Mouse (Mus musculus): ENCODE data around the gene Itga2b. TPM values are rescaled to one million over a fixed set of nuclear protein-coding genes. Genes with fewer than 3 reads are reported as not detected.
A peak's percentile ranks its signal among the peaks of the same experiment; 100 is the strongest.

The Itga2b gene
- polyA plus RNA-seq, 1 experiment from 2014 or later, result 4.4 TPM

GRCm38 (mm10) chr11:102444321-102444720, 25.6 kb downstream of the Itga2b start:
- ATAC-seq (ENCODE audit: insufficient number of reproducible peaks, low FRiP score, low TSS enrichment, low read depth) (no peak), DNase-seq (ENCODE audit: low spot score) (no peak)
- Histone ChIP-seq H3K9me3 (ENCODE audit: control insufficient read depth, low read length) (no peaks in the 10 kb centered on the region), H3K9ac (ENCODE audit: low read length) (no peak overlapping the region), H3K36me3 (ENCODE audit: control insufficient read depth, insufficient read depth, low read length) (peaks cover 4% of the 10 kb centered on the region; the same call in 1 of the 2 replicates), H3K4me2 (ENCODE audit: low read depth, severe bottlenecking) (no peak overlapping the region), H3K4me3 (ENCODE audit: low read depth, low read length) (no peak overlapping the region), H3K4me1 (ENCODE audit: control insufficient read depth, insufficient read depth, low read length) (peaks cover 22% of the 10 kb centered on the region), H3K27ac (replicated peaks; ENCODE audit: low read depth, low read length) (no peak overlapping the region), H3K27me3 (ENCODE audit: control insufficient read depth, insufficient read depth, low read length) (0 out of 2 replicates have a peak, but pooled peaks cover 5% of the 10 kb centered on the region)
- 68% methylated on average over 3 of the region's 3 CpGs for WGBS

- no peak for ATAC-seq (ENCODE audit: insufficient number of reproducible peaks, low FRiP score, low TSS enrichment, low read depth)
- WGBS, result 56% methylated on average over 12 of the region's 12 CpGs
- H3K27me3 ChIP-seq (ENCODE audit: control insufficient read depth, insufficient read depth, low read length), result 0 out of 2 replicates have a peak, but pooled peaks cover 5% of the 10 kb centered on the region
Observed at GRCm38 (mm10) chr11:102443740-102444139, 26.2 kb downstream of the Itga2b start.

GRCm38 (mm10) chr11:102442089-102442488, 27.8 kb downstream of the Itga2b start:
- DNase-seq (ENCODE audit: low spot score), result no peak
- ATAC-seq (ENCODE audit: insufficient number of reproducible peaks, low FRiP score, low TSS enrichment, low read depth), result no peak
- Histone ChIP-seq H3K9ac (ENCODE audit: low read length) (no peak overlapping the region), H3K4me3 (ENCODE audit: low read depth, low read length) (no peak overlapping the region), H3K27ac (replicated peaks; ENCODE audit: low read depth, low read length) (no peak overlapping the region), H3K4me1 (ENCODE audit: control insufficient read depth, insufficient read depth, low read length) (peaks cover 29% of the 10 kb centered on the region), H3K27me3 (ENCODE audit: control insufficient read depth, insufficient read depth, low read length) (0 out of 2 replicates have a peak, but pooled peaks cover 4% of the 10 kb centered on the region), H3K4me2 (ENCODE audit: low read depth, severe bottlenecking) (no peak overlapping the region), H3K9me3 (ENCODE audit: control insufficient read depth, low read length) (no peaks in the 10 kb centered on the region), H3K36me3 (ENCODE audit: control insufficient read depth, insufficient read depth, low read length) (peaks cover 4% of the 10 kb centered on the region; the same call in 1 of the 2 replicates)
- WGBS, result 94% methylated on average over 6 of the region's 6 CpGs

More at GRCm38 (mm10) chr11:102443740-102444139, 26.2 kb downstream of the Itga2b start:
- Histone ChIP-seq H3K4me3 (ENCODE audit: low read depth, low read length) (no peak overlapping the region), H3K9ac (ENCODE audit: low read length) (no peak overlapping the region), H3K4me1 (ENCODE audit: control insufficient read depth, insufficient read depth, low read length) (peaks cover 22% of the 10 kb centered on the region), H3K9me3 (ENCODE audit: control insufficient read depth, low read length) (no peaks in the 10 kb centered on the region), H3K27ac (replicated peaks; ENCODE audit: low read depth, low read length) (no peak overlapping the region), H3K4me2 (ENCODE audit: low read depth, severe bottlenecking) (no peak overlapping the region), H3K36me3 (ENCODE audit: control insufficient read depth, insufficient read depth, low read length) (peaks cover 4% of the 10 kb centered on the region; the same call in 1 of the 2 replicates)
- DNase-seq (ENCODE audit: low spot score), result no peak

- H3K9ac ChIP-seq (ENCODE audit: low read length), result no peak overlapping the region
- DNase-seq (ENCODE audit: low spot score) (no peak), ATAC-seq (ENCODE audit: insufficient number of reproducible peaks, low FRiP score, low TSS enrichment, low read depth) (no peak)
- H3K9me3 ChIP-seq (ENCODE audit: control insufficient read depth, low read length), result no peaks in the 10 kb centered on the region
- H3K4me1 ChIP-seq (ENCODE audit: control insufficient read depth, insufficient read depth, low read length), result peaks cover 28% of the 10 kb centered on the region
- no peak overlapping the region for H3K4me2 ChIP-seq (ENCODE audit: low read depth, severe bottlenecking)
- WGBS, result 78% methylated on average over 3 of the region's 3 CpGs
- H3K36me3 ChIP-seq (ENCODE audit: control insufficient read depth, insufficient read depth, low read length), result peaks cover 4% of the 10 kb centered on the region; the same call in 1 of the 2 replicates
- H3K4me3 ChIP-seq (ENCODE audit: low read depth, low read length), result no peak overlapping the region
- H3K27ac ChIP-seq (replicated peaks; ENCODE audit: low read depth, low read length), result no peak overlapping the region
- H3K27me3 ChIP-seq (ENCODE audit: control insufficient read depth, insufficient read depth, low read length), result 0 out of 2 replicates have a peak, but pooled peaks cover 4% of the 10 kb centered on the region
Observed at GRCm38 (mm10) chr11:102441434-102441833, 28.5 kb downstream of the Itga2b start.

GRCm38 (mm10) chr11:102440255-102440654, 29.7 kb downstream of the Itga2b start:
- no peak overlapping the region for H3K4me2 ChIP-seq (ENCODE audit: low read depth, severe bottlenecking)
- H3K36me3 ChIP-seq (ENCODE audit: control insufficient read depth, insufficient read depth, low read length), result peaks cover 10% of the 10 kb centered on the region
- no peak overlapping the region for H3K4me3 ChIP-seq (ENCODE audit: low read depth, low read length)
- no peak overlapping the region for H3K27ac ChIP-seq (replicated peaks; ENCODE audit: low read depth, low read length)
- 87% methylated on average over 8 of the region's 8 CpGs for WGBS
- H3K4me1 ChIP-seq (ENCODE audit: control insufficient read depth, insufficient read depth, low read length), result peaks cover 17% of the 10 kb centered on the region
- 0 out of 2 replicates have a peak, but pooled peaks cover 4% of the 10 kb centered on the region for H3K27me3 ChIP-seq (ENCODE audit: control insufficient read depth, insufficient read depth, low read length)
- no peaks in the 10 kb centered on the region for H3K9me3 ChIP-seq (ENCODE audit: control insufficient read depth, low read length)
- DNase-seq (ENCODE audit: low spot score) (no peak), ATAC-seq (ENCODE audit: insufficient number of reproducible peaks, low FRiP score, low TSS enrichment, low read depth) (no peak)
- no peak overlapping the region for H3K9ac ChIP-seq (ENCODE audit: low read length)

GRCm38 (mm10) chr11:102439093-102440082, 30.5 kb downstream of the Itga2b start:
- no peak for ATAC-seq (ENCODE audit: insufficient number of reproducible peaks, low FRiP score, low TSS enrichment, low read depth)
- H3K4me1 ChIP-seq (ENCODE audit: control insufficient read depth, insufficient read depth, low read length), result peaks cover 11% of the 10 kb centered on the region
- no peak overlapping the region for H3K4me2 ChIP-seq (ENCODE audit: low read depth, severe bottlenecking)
- H3K36me3 ChIP-seq (ENCODE audit: control insufficient read depth, insufficient read depth, low read length), result peaks cover 12% of the 10 kb centered on the region
- no peaks in the 10 kb centered on the region for H3K9me3 ChIP-seq (ENCODE audit: control insufficient read depth, low read length)
- H3K9ac ChIP-seq (ENCODE audit: low read length), result no peak overlapping the region
- 0 out of 2 replicates have a peak, but pooled peaks cover 4% of the 10 kb centered on the region for H3K27me3 ChIP-seq (ENCODE audit: control insufficient read depth, insufficient read depth, low read length)
- no peak overlapping the region for H3K4me3 ChIP-seq (ENCODE audit: low read depth, low read length)
- DNase-seq (ENCODE audit: low spot score), result no peak
- WGBS, result 73% methylated on average over 14 of the region's 14 CpGs
- no peak overlapping the region for H3K27ac ChIP-seq (replicated peaks; ENCODE audit: low read depth, low read length)

- H3K4me3 ChIP-seq (ENCODE audit: low read depth, low read length), result peak overlapping the region; percentile 32
- DNase-seq (ENCODE audit: low spot score) (peak; percentile 98), ATAC-seq (ENCODE audit: insufficient number of reproducible peaks, low FRiP score, low TSS enrichment, low read depth) (peak; percentile 23; the same call in 1 of the 2 replicates)
- 6% methylated on average over 77 of the region's 77 CpGs for WGBS
- H3K4me2 ChIP-seq (ENCODE audit: low read depth, severe bottlenecking), result peak overlapping the region; percentile 82
- no peak overlapping the region for H3K27ac ChIP-seq (replicated peaks; ENCODE audit: low read depth, low read length)
- peaks cover 11% of the 10 kb centered on the region for H3K4me1 ChIP-seq (ENCODE audit: control insufficient read depth, insufficient read depth, low read length)
- peak overlapping the region; percentile 39; the same call in 1 of the 2 replicates for H3K9ac ChIP-seq (ENCODE audit: low read length)
- no peaks in the 10 kb centered on the region for H3K9me3 ChIP-seq (ENCODE audit: control insufficient read depth, low read length)
- H3K36me3 ChIP-seq (ENCODE audit: control insufficient read depth, insufficient read depth, low read length), result peaks cover 14% of the 10 kb centered on the region
- H3K27me3 ChIP-seq (ENCODE audit: control insufficient read depth, insufficient read depth, low read length), result 0 out of 2 replicates have a peak, but pooled peaks cover 4% of the 10 kb centered on the region
Observed at GRCm38 (mm10) chr11:102438212-102439092, 31.5 kb downstream of the Itga2b start.

Data from limb, embryonic 11.5 days (tissue).